Mouse (Mus musculus) lung, postnatal 0 days (tissue): Measurements from ENCODE around the gene Mapk10. TPM values are rescaled to one million over a fixed set of nuclear protein-coding genes. Genes with fewer than 3 reads are reported as not detected.

Source experiments
- ATAC-seq: fragments of 200-750 bp; cut with Nextera tagmentation; 2 replicates; pipeline ENCODE4 v1.8.0; 2017; ENCODE audit warnings: moderate library complexity
- DNase-seq: peaks from one replicate; pipeline ENCODE4 v3.0.0-alpha.2; 2016; ENCODE audit warnings: low spot score
- H3K27ac ChIP-seq: fragments of 300-500 bp; sonication (generic); 2 replicates; pipeline ENCODE4 v1.5.1; 2014; ENCODE audit warnings: antibody characterized with exemption, mild to moderate bottlenecking, low read length, mixed read lengths
- H3K27me3 ChIP-seq: fragments of 300-500 bp; sonication (generic); replicated peaks from 2 replicates; pipeline ENCODE4 v1.6.1; 2014; ENCODE audit warnings: low read length, mixed read lengths; ENCODE audit not compliant: insufficient read depth
- H3K36me3 ChIP-seq: fragments of 300-500 bp; sonication (generic); 2 replicates; pipeline ENCODE4 v1.6.1; 2014; ENCODE audit warnings: low read length, mixed read lengths; ENCODE audit not compliant: insufficient read depth
- H3K4me1 ChIP-seq: fragments of 300-500 bp; sonication (generic); 2 replicates; pipeline ENCODE4 v1.6.1; 2014; ENCODE audit warnings: antibody characterized with exemption, low read depth, low read length, mixed read lengths; ENCODE audit not compliant: insufficient read depth
- H3K4me2 ChIP-seq: fragments of 300-500 bp; sonication (generic); replicated peaks from 2 replicates; pipeline ENCODE4 v1.6.1; 2014; ENCODE audit warnings: low read depth, mild to moderate bottlenecking, low read length, moderate library complexity, mixed read lengths
- H3K4me3 ChIP-seq: fragments of 300-500 bp; sonication (generic); 2 replicates; pipeline ENCODE4 v1.5.1; 2014; ENCODE audit warnings: low read depth, low read length
- H3K9ac ChIP-seq: fragments of 300-500 bp; sonication (generic); replicated peaks from 2 replicates; pipeline ENCODE4 v1.6.1; 2014; ENCODE audit warnings: low read depth, mild to moderate bottlenecking
- H3K9me3 ChIP-seq: fragments of 300-500 bp; sonication (generic); 2 replicates; pipeline ENCODE4 v1.6.1; 2016; ENCODE audit warnings: low read length, mixed read lengths
- CTCF ChIP-seq: IDR thresholded peaks from 2 replicates; pipeline ENCODE4 v1.5.1; 2016; ENCODE audit warnings: antibody characterized with exemption, mild to moderate bottlenecking
- EP300 ChIP-seq: IDR thresholded peaks from 2 replicates; pipeline ENCODE4 v1.6.1; 2016; ENCODE audit warnings: antibody characterized with exemption, mild to moderate bottlenecking, control low read depth
- WGBS: fragments of 180-500 bp; shearing (Covaris S2); extraction: QIAGEN DNeasy Blood & Tissue Kit; methylation state at CpG from one replicate; pipeline ENCODE4 v1.1.7; 2014; 5-methylcytosine and 5-hydroxymethylcytosine counted together
- polyA plus RNA-seq: library from polyadenylated mRNA; unstranded; fragments of >200 nt; fragmentation: Nextera tagmentation; extraction: Ambion mirVana; gene quantifications from 2 replicates; pipeline ENCODE4 v1.2.1, GENCODE M21; 2015

Gene Mapk10
- polyA plus RNA-seq, 1 experiment from 2014 or later: 0.66 TPM

GRCm38 (mm10) chr5:103221997-103222396 is 10.9 kb upstream of the Mapk10 start:
- no peak overlapping the region for H3K4me2 ChIP-seq
- DNase-seq (no peak), ATAC-seq (no peak)
- no peak overlapping the region for H3K9ac ChIP-seq
- H3K4me1 ChIP-seq: no peaks in the 10 kb centered on the region
- TF ChIP-seq CTCF (0 out of 2 replicates have a peak, but pooled peaks have one; percentile 3), EP300 (no peak)
- H3K9me3 ChIP-seq: no peaks in the 10 kb centered on the region
- no peak overlapping the region for H3K27ac ChIP-seq
- no peak overlapping the region for H3K4me3 ChIP-seq
- no peaks in the 10 kb centered on the region for H3K27me3 ChIP-seq
- WGBS: 45% methylated on average over 2 of the region's 2 CpGs
- no peaks in the 10 kb centered on the region for H3K36me3 ChIP-seq

GRCm38 (mm10) chr5:103210644-103211043 is 490 bp downstream of the Mapk10 start:
- ATAC-seq (no peak), DNase-seq (no peak)
- H3K36me3 ChIP-seq: no peaks in the 10 kb centered on the region
- H3K27ac ChIP-seq: no peak overlapping the region
- no peak overlapping the region for H3K4me3 ChIP-seq
- H3K4me2 ChIP-seq: 0 out of 2 replicates have a peak overlapping the region, but pooled peaks have one; percentile 11
- no peak for TF ChIP-seq EP300
- no peak for TF ChIP-seq CTCF
- WGBS: 27% methylated on average over 6 of the region's 6 CpGs
- H3K27me3 ChIP-seq: no peaks in the 10 kb centered on the region
- no peaks in the 10 kb centered on the region for H3K4me1 ChIP-seq
- no peak overlapping the region for H3K9ac ChIP-seq
- no peaks in the 10 kb centered on the region for H3K9me3 ChIP-seq

DNA sequence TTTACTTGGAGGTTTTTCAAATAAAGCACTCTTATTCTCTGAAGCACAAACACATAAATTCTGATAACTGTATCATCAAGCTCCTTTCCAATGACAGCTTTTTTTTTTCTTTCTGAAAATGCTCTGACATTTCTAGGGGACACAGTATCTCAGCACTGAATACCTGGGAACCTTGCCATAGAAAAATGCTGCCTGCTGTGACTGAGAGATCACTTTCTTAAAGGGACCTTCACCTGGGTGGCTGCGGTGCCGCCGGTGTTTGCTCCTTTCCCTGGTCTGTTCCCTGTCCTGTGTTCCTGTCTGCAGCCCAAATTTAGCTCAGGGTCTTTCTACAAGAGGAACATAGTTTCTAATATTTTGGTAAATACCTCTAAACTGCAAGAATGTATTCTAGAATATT is 1.1 kb downstream of the Mapk10 start:
- ATAC-seq (no peak), DNase-seq (no peak)
- no peaks in the 10 kb centered on the region for H3K9me3 ChIP-seq
- H3K36me3 ChIP-seq: no peaks in the 10 kb centered on the region
- TF ChIP-seq CTCF: no peak
- TF ChIP-seq EP300: no peak
- H3K9ac ChIP-seq: no peak overlapping the region
- no peak overlapping the region for H3K27ac ChIP-seq
- H3K4me1 ChIP-seq: no peaks in the 10 kb centered on the region
- 46% methylated on average over 3 of the region's 3 CpGs for WGBS
- no peak overlapping the region for H3K4me2 ChIP-seq
- no peak overlapping the region for H3K4me3 ChIP-seq
- no peaks in the 10 kb centered on the region for H3K27me3 ChIP-seq

DNA sequence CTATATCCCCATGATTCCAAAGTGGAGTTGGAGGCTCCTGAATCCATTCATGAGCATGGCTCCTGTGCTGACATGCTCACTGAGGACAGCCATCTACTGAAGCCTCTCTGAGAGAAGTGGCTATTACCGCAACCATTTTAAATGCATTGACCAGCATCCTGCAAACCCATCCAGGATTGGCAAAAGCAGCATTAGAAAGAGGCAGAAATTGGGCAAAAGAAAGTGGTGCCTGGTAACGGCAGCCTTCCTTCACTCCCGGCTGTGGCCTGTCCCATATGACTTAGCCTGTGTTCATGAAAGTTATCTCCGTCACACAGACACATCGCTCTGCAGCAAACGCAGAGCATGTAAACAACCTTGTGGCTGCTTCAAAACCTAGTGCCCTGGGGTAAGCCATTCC is 1.6 kb downstream of the Mapk10 start:
- no peaks in the 10 kb centered on the region for H3K4me1 ChIP-seq
- WGBS: 53% methylated on average over 6 of the region's 6 CpGs
- no peak overlapping the region for H3K27ac ChIP-seq
- TF ChIP-seq CTCF: no peak
- no peak for TF ChIP-seq EP300
- no peak overlapping the region for H3K4me3 ChIP-seq
- no peak for ATAC-seq
- DNase-seq: no peak
- H3K27me3 ChIP-seq: no peaks in the 10 kb centered on the region
- H3K4me2 ChIP-seq: no peak overlapping the region
- no peak overlapping the region for H3K9ac ChIP-seq
- no peaks in the 10 kb centered on the region for H3K36me3 ChIP-seq
- H3K9me3 ChIP-seq: no peaks in the 10 kb centered on the region

GRCm38 (mm10) chr5:103208869-103209268 is 2.3 kb downstream of the Mapk10 start:
- Histone ChIP-seq H3K9me3 (no peaks in the 10 kb centered on the region), H3K36me3 (no peaks in the 10 kb centered on the region), H3K27ac (no peak overlapping the region), H3K4me1 (no peaks in the 10 kb centered on the region), H3K4me3 (no peak overlapping the region), H3K4me2 (no peak overlapping the region), H3K9ac (no peak overlapping the region), H3K27me3 (no peaks in the 10 kb centered on the region)
- TF ChIP-seq EP300 (no peak), CTCF (no peak)
- 44% methylated on average over 8 of the region's 8 CpGs for WGBS
- ATAC-seq (no peak), DNase-seq (no peak)

- DNase-seq (no peak), ATAC-seq (no peak)
- Histone ChIP-seq H3K9ac (no peak overlapping the region), H3K4me1 (no peaks in the 10 kb centered on the region), H3K9me3 (no peaks in the 10 kb centered on the region), H3K27ac (no peak overlapping the region), H3K27me3 (no peaks in the 10 kb centered on the region), H3K4me2 (no peak overlapping the region), H3K4me3 (no peak overlapping the region), H3K36me3 (no peaks in the 10 kb centered on the region)
- WGBS: 68% methylated on average over 10 of the region's 10 CpGs
- no peak for TF ChIP-seq EP300
- no peak for TF ChIP-seq CTCF
These were observed 3.1 kb downstream of the Mapk10 start for GRCm38 (mm10) chr5:103208021-103208511.

GRCm38 (mm10) chr5:103197796-103198325 is 13.3 kb downstream of the Mapk10 start:
- Histone ChIP-seq H3K9ac (no peak overlapping the region), H3K27me3 (no peaks in the 10 kb centered on the region), H3K4me3 (no peak overlapping the region), H3K27ac (no peak overlapping the region), H3K36me3 (no peaks in the 10 kb centered on the region), H3K4me2 (no peak overlapping the region), H3K4me1 (no peaks in the 10 kb centered on the region), H3K9me3 (no peaks in the 10 kb centered on the region)
- ATAC-seq (no peak), DNase-seq (no peak)
- TF ChIP-seq CTCF: no peak
- TF ChIP-seq EP300: no peak
- WGBS: 67% methylated on average over 2 of the region's 2 CpGs
